Mouse (Mus musculus): ENCODE data around the gene Cwc22. TPM values are rescaled to one million over a fixed set of nuclear protein-coding genes. Genes with fewer than 3 reads are reported as not detected.

The Cwc22 gene
- polyA plus RNA-seq (2016; fragmentation: Nextera tagmentation; extraction: Ambion mirVana), result 35.4 and 38.2 TPM in 2 replicates

- Histone ChIP-seq H3K9ac (replicated peaks) (peak within 1 kb of the TSS; percentile 86), H3K36me3 (no peaks in the 10 kb centered on the region), H3K9me3 (no peaks in the 10 kb centered on the region), H3K4me1 (peaks cover 12% of the 10 kb centered on the region), H3K27me3 (no peaks in the 10 kb centered on the region), H3K4me2 (replicated peaks) (peak within 1 kb of the TSS; percentile 80), H3K27ac (replicated peaks) (peak within 1 kb of the TSS; percentile 74), H3K4me3 (peak within 1 kb of the TSS; percentile 80)
- peak; percentile 91 for ATAC-seq (ENCODE audit: low FRiP score, low read depth)
- under 1% methylated on average over 54 of the region's 55 CpGs for WGBS
Measured at GRCm38 (mm10) chr2:77945596-77946485, at the start of gene Cwc22. TSS of gene Cwc22 (minus strand) at chr2:77946375.

DNA sequence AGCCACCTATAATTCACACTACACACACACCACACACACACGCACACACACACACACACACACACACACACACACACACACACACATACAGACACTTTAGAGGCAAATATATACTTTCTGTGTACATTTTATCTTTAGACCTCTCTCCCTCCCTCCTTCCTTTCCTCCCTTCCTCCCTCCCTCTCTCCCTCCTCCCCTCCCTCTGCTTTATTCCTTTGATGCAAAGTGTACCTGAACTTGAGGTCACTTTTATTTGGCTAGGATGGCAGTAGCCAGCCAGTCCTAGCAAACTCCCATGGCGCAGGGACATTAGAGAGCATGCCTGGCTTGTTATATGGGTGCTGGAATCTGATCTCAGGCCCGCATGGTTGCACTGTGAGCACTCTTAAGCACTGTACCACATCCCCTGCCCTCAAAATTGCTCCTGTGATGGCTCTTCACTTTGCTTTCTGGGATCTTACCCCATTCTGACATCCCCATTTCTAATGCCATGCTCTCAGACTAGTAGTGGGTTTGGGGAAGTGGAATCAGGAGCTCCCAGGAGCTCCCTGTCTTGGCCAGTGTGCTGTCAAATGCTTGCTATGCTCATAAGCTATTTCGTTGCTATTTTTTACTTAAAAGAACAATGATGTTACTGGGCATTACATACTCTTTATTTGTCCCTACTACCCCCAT is 47.7 kb upstream of the Cwc22 start:
- H3K9ac ChIP-seq (replicated peaks), result no peak overlapping the region
- H3K4me1 ChIP-seq, result no peaks in the 10 kb centered on the region
- H3K36me3 ChIP-seq, result no peaks in the 10 kb centered on the region
- no peak overlapping the region for H3K4me2 ChIP-seq (replicated peaks)
- H3K27me3 ChIP-seq, result no peaks in the 10 kb centered on the region
- no peak for ATAC-seq (ENCODE audit: low FRiP score, low read depth)
- no peak overlapping the region for H3K27ac ChIP-seq (replicated peaks)
- H3K4me3 ChIP-seq, result no peak overlapping the region
- H3K9me3 ChIP-seq, result no peaks in the 10 kb centered on the region
- 84% methylated on average over 4 of the region's 4 CpGs for WGBS

- Histone ChIP-seq H3K4me2 (replicated peaks) (no peak overlapping the region), H3K27me3 (no peaks in the 10 kb centered on the region), H3K9ac (replicated peaks) (no peak overlapping the region), H3K4me3 (no peak overlapping the region), H3K36me3 (no peaks in the 10 kb centered on the region), H3K4me1 (no peaks in the 10 kb centered on the region), H3K27ac (replicated peaks) (no peak overlapping the region), H3K9me3 (no peaks in the 10 kb centered on the region)
- no peak for ATAC-seq (ENCODE audit: low FRiP score, low read depth)
- 86% methylated on average over 3 of the region's 3 CpGs for WGBS
Measured at GRCm38 (mm10) chr2:77992951-77993604, 46.9 kb upstream of the Cwc22 start.

GRCm38 (mm10) chr2:77990820-77991219 is 44.6 kb upstream of the Cwc22 start:
- WGBS, result 61% methylated on average over 2 of the region's 2 CpGs
- no peak for ATAC-seq (ENCODE audit: low FRiP score, low read depth)
- Histone ChIP-seq H3K27me3 (no peaks in the 10 kb centered on the region), H3K4me1 (no peaks in the 10 kb centered on the region), H3K4me3 (no peak overlapping the region), H3K9me3 (no peaks in the 10 kb centered on the region), H3K27ac (replicated peaks) (no peak overlapping the region), H3K36me3 (no peaks in the 10 kb centered on the region), H3K9ac (replicated peaks) (no peak overlapping the region), H3K4me2 (replicated peaks) (no peak overlapping the region)

GRCm38 (mm10) chr2:77990121-77990520 is 43.9 kb upstream of the Cwc22 start:
- H3K4me3 ChIP-seq, result no peak overlapping the region
- no peak for ATAC-seq (ENCODE audit: low FRiP score, low read depth)
- no peaks in the 10 kb centered on the region for H3K4me1 ChIP-seq
- no peak overlapping the region for H3K4me2 ChIP-seq (replicated peaks)
- no peaks in the 10 kb centered on the region for H3K36me3 ChIP-seq
- H3K27me3 ChIP-seq, result no peaks in the 10 kb centered on the region
- H3K27ac ChIP-seq (replicated peaks), result no peak overlapping the region
- no peak overlapping the region for H3K9ac ChIP-seq (replicated peaks)
- H3K9me3 ChIP-seq, result no peaks in the 10 kb centered on the region

DNA sequence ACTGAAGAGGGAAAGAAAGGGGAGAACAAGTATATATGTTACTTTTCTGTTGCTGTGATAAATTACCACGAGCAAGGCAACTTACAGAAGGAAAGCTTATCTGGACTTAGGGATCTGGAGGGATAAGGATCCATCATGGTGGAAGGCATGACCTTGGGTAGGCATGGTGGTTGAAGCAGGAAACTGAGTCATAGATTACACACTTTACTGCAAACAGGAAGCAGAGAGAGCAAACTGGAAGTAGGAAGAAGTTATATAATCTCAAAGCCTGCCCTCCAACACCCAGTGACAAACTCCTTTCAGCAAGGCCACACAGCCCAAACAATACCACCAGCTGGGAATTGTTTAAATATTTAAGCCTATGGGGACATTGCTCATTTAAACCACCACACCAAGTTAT is 43.2 kb upstream of the Cwc22 start:
- no peak overlapping the region for H3K4me3 ChIP-seq
- 76% methylated on average over 1 of the region's 1 CpGs for WGBS
- no peak overlapping the region for H3K27ac ChIP-seq (replicated peaks)
- no peaks in the 10 kb centered on the region for H3K9me3 ChIP-seq
- H3K9ac ChIP-seq (replicated peaks), result no peak overlapping the region
- ATAC-seq (ENCODE audit: low FRiP score, low read depth), result no peak
- H3K36me3 ChIP-seq, result no peaks in the 10 kb centered on the region
- no peak overlapping the region for H3K4me2 ChIP-seq (replicated peaks)
- no peaks in the 10 kb centered on the region for H3K4me1 ChIP-seq
- no peaks in the 10 kb centered on the region for H3K27me3 ChIP-seq

DNA sequence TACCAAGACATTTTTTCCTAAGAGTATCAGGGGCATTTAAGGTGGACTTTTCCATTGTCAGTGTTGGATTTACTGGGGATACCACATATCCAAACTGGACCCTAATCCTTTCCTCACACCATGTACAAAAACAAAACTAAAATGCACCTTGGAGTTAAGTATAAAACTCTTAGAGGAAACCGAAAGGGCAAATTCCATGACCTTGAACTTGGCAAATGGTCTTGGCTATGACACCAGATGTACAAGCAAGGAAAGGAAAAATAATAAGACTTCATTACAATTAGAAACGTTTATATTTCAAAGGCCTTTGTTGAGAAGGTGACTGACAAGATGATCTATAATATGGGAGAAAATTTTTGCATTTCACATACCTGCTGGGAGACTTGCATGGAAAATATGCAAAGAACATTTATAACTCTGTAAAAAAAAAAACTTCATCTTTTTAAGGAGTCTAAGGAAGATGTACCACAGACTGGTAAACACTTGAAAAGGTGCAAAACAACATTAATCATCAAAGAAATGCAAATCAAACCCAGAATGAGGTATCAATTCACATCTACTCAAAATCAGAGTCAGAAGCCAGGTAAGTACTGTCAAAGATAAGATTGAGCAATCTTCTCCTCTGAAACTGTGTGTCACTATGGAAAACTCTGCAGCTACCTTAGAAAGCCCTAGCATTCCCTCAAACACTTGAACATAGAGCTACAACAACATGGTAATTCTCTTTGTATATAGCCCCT is 40.0 kb upstream of the Cwc22 start:
- Histone ChIP-seq H3K27ac (replicated peaks) (no peak overlapping the region), H3K9me3 (no peaks in the 10 kb centered on the region), H3K27me3 (no peaks in the 10 kb centered on the region), H3K4me2 (replicated peaks) (no peak overlapping the region), H3K9ac (replicated peaks) (no peak overlapping the region), H3K4me1 (no peaks in the 10 kb centered on the region), H3K4me3 (no peak overlapping the region), H3K36me3 (no peaks in the 10 kb centered on the region)
- 80% methylated on average over 2 of the region's 2 CpGs for WGBS
- no peak for ATAC-seq (ENCODE audit: low FRiP score, low read depth)

- H3K27ac ChIP-seq (replicated peaks), result no peak overlapping the region
- H3K4me1 ChIP-seq, result no peaks in the 10 kb centered on the region
- no peak overlapping the region for H3K9ac ChIP-seq (replicated peaks)
- H3K36me3 ChIP-seq, result no peaks in the 10 kb centered on the region
- H3K9me3 ChIP-seq, result no peaks in the 10 kb centered on the region
- no peak overlapping the region for H3K4me2 ChIP-seq (replicated peaks)
- no peak for ATAC-seq (ENCODE audit: low FRiP score, low read depth)
- no peaks in the 10 kb centered on the region for H3K27me3 ChIP-seq
- WGBS, result 79% methylated on average over 4 of the region's 4 CpGs
- H3K4me3 ChIP-seq, result no peak overlapping the region
Measured at GRCm38 (mm10) chr2:77984209-77984608, 38.0 kb upstream of the Cwc22 start.

DNA sequence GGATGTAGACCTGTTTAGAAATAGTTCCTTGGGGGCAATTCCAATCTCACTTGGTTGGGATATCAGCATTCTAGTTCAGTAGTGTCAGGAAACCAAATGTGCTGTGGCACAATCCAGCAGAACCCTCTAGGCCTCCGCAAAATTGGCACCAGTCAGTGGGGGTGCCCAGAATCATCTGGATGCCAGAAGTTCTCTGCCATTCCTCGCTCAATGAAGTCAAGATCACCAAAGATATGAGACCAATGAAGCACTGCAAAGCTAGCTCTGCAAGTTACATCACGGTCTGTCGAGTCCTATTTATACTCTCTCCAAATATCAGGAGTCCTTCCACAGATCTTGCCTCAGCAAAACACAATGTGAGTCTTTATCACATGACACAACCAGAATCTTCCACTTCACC is 35.7 kb upstream of the Cwc22 start:
- Histone ChIP-seq H3K27me3 (no peaks in the 10 kb centered on the region), H3K9ac (replicated peaks) (no peak overlapping the region), H3K4me2 (replicated peaks) (no peak overlapping the region), H3K4me3 (no peak overlapping the region), H3K36me3 (no peaks in the 10 kb centered on the region), H3K27ac (replicated peaks) (no peak overlapping the region), H3K9me3 (no peaks in the 10 kb centered on the region), H3K4me1 (no peaks in the 10 kb centered on the region)
- no peak for ATAC-seq (ENCODE audit: low FRiP score, low read depth)
- WGBS, result 90% methylated on average over 4 of the region's 4 CpGs

- 88% methylated on average over 5 of the region's 5 CpGs for WGBS
- Histone ChIP-seq H3K9me3 (no peaks in the 10 kb centered on the region), H3K27me3 (no peaks in the 10 kb centered on the region), H3K4me2 (replicated peaks) (no peak overlapping the region), H3K4me1 (no peaks in the 10 kb centered on the region), H3K36me3 (no peaks in the 10 kb centered on the region), H3K27ac (replicated peaks) (no peak overlapping the region), H3K4me3 (no peak overlapping the region), H3K9ac (replicated peaks) (no peak overlapping the region)
- ATAC-seq (ENCODE audit: low FRiP score, low read depth), result no peak
Measured at GRCm38 (mm10) chr2:77980696-77981095, 34.5 kb upstream of the Cwc22 start.

- Histone ChIP-seq H3K4me1 (no peaks in the 10 kb centered on the region), H3K9me3 (no peaks in the 10 kb centered on the region), H3K36me3 (no peaks in the 10 kb centered on the region), H3K27ac (replicated peaks) (no peak overlapping the region), H3K27me3 (no peaks in the 10 kb centered on the region), H3K4me3 (no peak overlapping the region), H3K4me2 (replicated peaks) (no peak overlapping the region), H3K9ac (replicated peaks) (no peak overlapping the region)
- no peak for ATAC-seq (ENCODE audit: low FRiP score, low read depth)
- 90% methylated on average over 2 of the region's 2 CpGs for WGBS
Measured at GRCm38 (mm10) chr2:77979519-77979918, 33.3 kb upstream of the Cwc22 start.
